Mouse (Mus musculus): ENCODE data around the gene Mrpl40. TPM values are rescaled to one million over a fixed set of nuclear protein-coding genes. Genes with fewer than 3 reads are reported as not detected.

Gene Mrpl40
- 39.9 TPM for total RNA-seq (2023)

DNA sequence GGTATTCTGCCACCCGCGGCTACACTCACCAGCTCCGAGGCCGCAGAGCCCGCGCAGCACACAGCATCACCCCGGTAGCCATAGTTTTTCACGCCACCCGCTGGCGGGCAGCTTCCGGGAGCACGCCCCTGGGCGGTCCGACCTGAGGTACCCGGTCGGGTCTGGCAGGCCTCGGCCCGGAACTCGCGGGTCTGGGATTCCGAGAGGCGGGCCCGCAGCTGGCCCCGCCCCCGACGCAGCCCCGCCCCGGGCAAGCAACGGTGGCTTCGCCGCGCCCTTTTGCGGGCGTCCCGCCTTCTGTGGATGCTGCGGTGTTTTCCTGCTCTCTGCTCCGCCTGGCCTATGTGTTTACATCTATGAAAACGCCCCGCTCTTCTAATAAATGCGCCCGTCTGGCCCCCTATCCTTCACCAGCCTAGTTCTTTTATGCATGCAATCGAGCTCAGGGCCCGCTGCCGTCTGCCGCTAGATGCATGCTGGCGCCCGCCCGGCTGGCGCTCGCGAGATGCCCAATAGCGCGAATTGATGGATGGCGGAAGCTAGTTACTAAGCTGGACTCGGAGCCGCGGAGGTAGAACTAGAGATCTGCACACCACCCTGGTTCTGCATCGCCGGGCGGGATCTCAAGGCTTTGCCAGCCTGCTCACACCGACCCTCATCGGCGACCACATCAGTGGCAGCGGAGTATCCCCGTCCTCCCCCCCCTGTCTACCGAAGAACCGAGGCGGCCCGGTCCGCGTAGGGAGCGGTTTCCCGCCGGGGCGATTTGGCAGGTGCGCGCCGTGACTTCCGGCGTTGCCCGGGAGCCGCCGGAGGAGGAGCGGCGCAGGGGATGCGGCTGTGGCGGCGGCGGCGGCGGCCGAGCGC, at the start of gene Mrpl40, which contains the start of gene Hira:
Gene Mrpl40, minus strand, starts transcription at position 421 of the 867 bp plus-strand sequence.
Gene Hira, plus strand, starts transcription at position 596 of the 867 bp plus-strand sequence.

DNA sequence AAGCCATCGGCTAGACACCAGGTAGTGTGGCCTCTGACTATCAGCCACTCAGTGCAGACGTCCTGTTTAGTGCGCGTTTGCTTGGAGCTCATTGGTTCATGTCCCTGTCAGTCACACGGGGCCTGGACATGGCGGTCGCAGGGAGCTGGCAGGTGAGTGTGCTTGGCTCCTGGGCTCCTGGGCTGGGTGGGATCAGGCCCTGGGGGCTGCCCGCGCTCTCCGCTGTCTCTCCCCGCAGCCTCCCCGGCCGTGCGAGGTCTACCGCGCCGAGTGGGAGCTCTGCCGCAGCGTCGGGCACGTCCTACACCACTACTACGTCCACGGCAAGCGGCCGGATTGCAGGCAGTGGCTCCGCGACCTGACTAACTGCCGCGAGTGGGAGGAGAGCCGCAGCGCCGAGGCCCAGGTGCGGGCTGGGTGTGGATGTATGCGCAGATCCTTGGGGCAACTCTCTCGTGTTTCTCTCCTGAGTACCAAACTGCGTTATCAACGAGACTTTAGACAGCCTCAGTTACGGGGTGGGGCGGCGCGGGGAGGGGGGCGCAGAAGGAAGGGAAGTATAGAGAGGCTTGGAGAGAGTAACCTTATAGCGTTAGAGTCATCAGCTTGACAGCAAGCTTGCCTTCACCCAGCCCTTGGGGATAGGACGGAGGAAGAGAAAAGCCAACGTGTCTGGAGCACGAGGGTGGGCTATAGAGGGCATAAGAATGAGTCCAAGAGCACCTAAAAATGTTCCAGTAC, 40.0 kb downstream of the Mrpl40 start, which contains the start of the genes 2510002D24Rik and Gm28539:
Gene 2510002D24Rik, plus strand, starts transcription at position 111 of the 741 bp plus-strand sequence.
Gene Gm28539, plus strand, starts transcription at position 117 of the 741 bp plus-strand sequence.

Other genes with a start within 250 kb of the Mrpl40 start
- not detected for gene Sept5, start 246.9 kb downstream of the Mrpl40 start, total RNA-seq (2023)
- gene Cldn5, start 100.0 kb downstream of the Mrpl40 start, total RNA-seq (2023), result not detected
- 116 TPM for gene Ufd1, start 65.1 kb downstream of the Mrpl40 start, total RNA-seq (2023)
- 3.1 TPM for gene Cdc45, start 64.9 kb downstream of the Mrpl40 start, total RNA-seq (2023)
- gene 2510002D24Rik, start 40.3 kb downstream of the Mrpl40 start, total RNA-seq (2023), result 48.5 TPM
- gene Gm28539, start 40.3 kb downstream of the Mrpl40 start, total RNA-seq (2023), result 3.9 TPM
- gene Hira, start 175 bp upstream of the Mrpl40 start, total RNA-seq (2023), result 76.0 TPM